Mouse (Mus musculus): ENCODE measurements around the gene Arxes2.
"Not testable (repeated sequence)": the region's sequence is repeated elsewhere in the genome, so short reads cannot be mapped to it uniquely, and the experiment has no call there.

The Arxes2 gene

GRCm38 (mm10) chrX:136032799-136033763, 39.5 kb downstream of the Arxes2 start, which contains the start of gene Arxes1:
TSS of gene Arxes1 (plus strand) at chrX:136033367.
- not testable (repeated sequence) for DNase-seq

GRCm38 (mm10) chrX:136043726-136044125, 50.1 kb downstream of the Arxes2 start:
- no peak for DNase-seq

Data from thymus, postnatal 25 days (tissue).